Mouse (Mus musculus): Measurements from ENCODE around the gene Enox2. TPM values are rescaled to one million over a fixed set of nuclear protein-coding genes. Genes with fewer than 3 reads are reported as not detected.

The Enox2 gene
- total and polyA plus RNA-seq, 2 experiments = 3.8 to 10.6 TPM

GRCm38 (mm10) chrX:48985653-48986052 lies 302.4 kb downstream of the Enox2 start:
- Histone ChIP-seq H3K79me2 (ENCODE audit: control insufficient read depth, insufficient read depth, low read length) (no peaks in the 10 kb centered on the region), H3K27me3 (ENCODE audit: control insufficient read depth, insufficient read depth, low read length) (no peaks in the 10 kb centered on the region), H3K4me3 (ENCODE audit: insufficient read depth, low read depth, low read length) (no peak overlapping the region), H3K9ac (ENCODE audit: low read depth, low read length) (no peak overlapping the region), H3K36me3 (ENCODE audit: control insufficient read depth, insufficient read depth, low read length) (no peaks in the 10 kb centered on the region), H3K4me1 (ENCODE audit: control insufficient read depth, insufficient read depth, low read length) (no peaks in the 10 kb centered on the region), H3K27ac (replicated peaks; ENCODE audit: insufficient read depth, low read depth, low read length) (no peak overlapping the region)
- TF ChIP-seq POLR2A (IDR thresholded peaks at IDR 0.05; ENCODE audit: extremely low read depth, insufficient read depth, low read length) (no peak), CTCF (IDR thresholded peaks at IDR 0.05; ENCODE audit: low read depth, low read length) (no peak)
- 81% methylated on average over 5 of the region's 5 CpGs for WGBS
- DNase-seq (ENCODE audit: extremely low read depth, low read depth, low spot score) = no peak

GRCm38 (mm10) chrX:48984451-48984850 lies 303.6 kb downstream of the Enox2 start:
- H3K4me1 ChIP-seq (ENCODE audit: control insufficient read depth, insufficient read depth, low read length) = no peaks in the 10 kb centered on the region
- H3K27ac ChIP-seq (replicated peaks; ENCODE audit: insufficient read depth, low read depth, low read length) = no peak overlapping the region
- WGBS = 87% methylated on average over 2 of the region's 2 CpGs

More at GRCm38 (mm10) chrX:48984451-48984850, 303.6 kb downstream of the Enox2 start:
- Histone ChIP-seq H3K79me2 (ENCODE audit: control insufficient read depth, insufficient read depth, low read length) (no peaks in the 10 kb centered on the region), H3K27me3 (ENCODE audit: control insufficient read depth, insufficient read depth, low read length) (no peaks in the 10 kb centered on the region), H3K9ac (ENCODE audit: low read depth, low read length) (no peak overlapping the region), H3K36me3 (ENCODE audit: control insufficient read depth, insufficient read depth, low read length) (no peaks in the 10 kb centered on the region), H3K4me3 (ENCODE audit: insufficient read depth, low read depth, low read length) (no peak overlapping the region)
- DNase-seq (ENCODE audit: extremely low read depth, low read depth, low spot score) = no peak
- TF ChIP-seq POLR2A (IDR thresholded peaks at IDR 0.05; ENCODE audit: extremely low read depth, insufficient read depth, low read length) = no peak
- no peak for TF ChIP-seq CTCF (IDR thresholded peaks at IDR 0.05; ENCODE audit: low read depth, low read length)

Other genes with a start within 250 kb of the Enox2 start
- gene Arhgap36, start 175.7 kb upstream of the Enox2 start, total RNA-seq (2014; rRNA removed) = 0.40 TPM in 1 of 2 replicates, not detected in the other
- gene Arhgap36, start 175.7 kb upstream of the Enox2 start, polyA plus RNA-seq (2012; rRNA removed) = 0.02 TPM in 1 of 2 replicates, not detected in the other

Measured in liver, adult 2 months (tissue).